Mouse (Mus musculus): ENCODE measurements around the gene Zfp445. TPM values are rescaled to one million over a fixed set of nuclear protein-coding genes. Genes with fewer than 3 reads are reported as not detected.
A peak's percentile ranks its signal among the peaks of the same experiment; 100 is the strongest.
"Not testable (repeated sequence)": the region's sequence is repeated elsewhere in the genome, so short reads cannot be mapped to it uniquely, and the experiment has no call there.

Gene Zfp445
- polyA plus RNA-seq, 1 experiment from 2014 or later, result 115 TPM

DNA sequence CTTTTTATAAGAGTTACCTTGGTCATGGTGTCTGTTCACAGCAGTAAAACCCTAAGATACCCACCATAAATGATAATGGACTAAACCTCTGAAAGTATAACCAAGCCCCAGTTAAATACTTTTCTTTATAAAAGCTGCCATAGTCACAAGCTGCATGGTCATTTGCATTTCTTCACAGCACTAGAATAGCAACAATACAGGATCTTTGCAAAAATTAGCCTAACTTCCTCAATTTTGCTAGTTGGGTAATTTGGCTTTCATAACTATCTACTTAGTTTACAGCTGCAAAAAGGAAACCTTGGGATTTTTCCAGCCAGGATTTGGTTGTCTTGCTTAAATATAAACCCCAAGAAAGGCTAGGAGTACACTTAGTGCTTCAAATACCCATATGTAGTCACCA lies 5.1 kb downstream of the Zfp445 start:
- H3K4me1 ChIP-seq, result peaks cover 16% of the 10 kb centered on the region
- H3K9ac ChIP-seq (replicated peaks), result no peak overlapping the region
- no peaks in the 10 kb centered on the region; the same call in 1 of the 2 replicates for H3K9me3 ChIP-seq
- no peak overlapping the region for H3K4me2 ChIP-seq (replicated peaks)
- ATAC-seq (replicated peaks), result no peak
- H3K36me3 ChIP-seq, result peaks cover 68% of the 10 kb centered on the region
- no peaks in the 10 kb centered on the region for H3K27me3 ChIP-seq
- H3K4me3 ChIP-seq, result no peak overlapping the region
- H3K27ac ChIP-seq (replicated peaks), result no peak overlapping the region

DNA sequence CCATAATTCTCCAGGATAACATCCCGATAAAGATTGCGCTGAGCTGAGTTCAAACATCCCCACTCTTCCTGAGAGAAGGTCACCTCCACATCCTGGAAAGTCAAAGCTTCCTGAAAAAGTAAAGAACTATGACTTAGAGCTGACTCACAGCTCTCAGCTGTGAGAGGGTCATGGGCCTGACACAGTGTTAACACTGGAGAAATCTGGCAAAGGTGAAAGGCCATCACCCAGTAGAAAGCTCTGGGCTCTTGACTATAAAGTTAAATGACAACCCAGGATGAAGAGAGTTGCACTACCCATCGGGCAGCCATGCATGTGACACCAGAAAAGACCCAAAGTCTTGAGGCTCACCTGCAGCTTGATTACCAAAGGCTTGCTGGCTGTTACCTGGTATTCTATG lies 9.1 kb downstream of the Zfp445 start:
- Histone ChIP-seq H3K4me2 (replicated peaks) (no peak overlapping the region), H3K36me3 (peaks cover 94% of the 10 kb centered on the region), H3K27ac (replicated peaks) (no peak overlapping the region), H3K4me1 (no peaks in the 10 kb centered on the region), H3K4me3 (no peak overlapping the region), H3K27me3 (no peaks in the 10 kb centered on the region), H3K9ac (replicated peaks) (no peak overlapping the region), H3K9me3 (no peaks in the 10 kb centered on the region; the same call in 1 of the 2 replicates)
- ATAC-seq (replicated peaks), result no peak
- 98% methylated on average over 3 of the region's 3 CpGs for WGBS

- no peak overlapping the region for H3K9ac ChIP-seq (replicated peaks)
- no peak overlapping the region for H3K4me3 ChIP-seq
- no peak for ATAC-seq (replicated peaks)
- no peaks in the 10 kb centered on the region; the same call in 1 of the 2 replicates for H3K9me3 ChIP-seq
- H3K36me3 ChIP-seq, result peaks cover 94% of the 10 kb centered on the region
- no peaks in the 10 kb centered on the region for H3K27me3 ChIP-seq
- no peak overlapping the region for H3K27ac ChIP-seq (replicated peaks)
- H3K4me2 ChIP-seq (replicated peaks), result no peak overlapping the region
- no peaks in the 10 kb centered on the region for H3K4me1 ChIP-seq
- WGBS, result 94% methylated on average over 4 of the region's 4 CpGs
These were observed 10.2 kb downstream of the Zfp445 start for GRCm38 (mm10) chr9:122855617-122856016.

GRCm38 (mm10) chr9:122855141-122855540 lies 10.7 kb downstream of the Zfp445 start:
- not testable (repeated sequence) for H3K4me1 ChIP-seq; ATAC-seq (replicated peaks); H3K4me3 ChIP-seq; H3K27me3 ChIP-seq; H3K9ac ChIP-seq (replicated peaks); H3K4me2 ChIP-seq (replicated peaks); H3K27ac ChIP-seq (replicated peaks); H3K9me3 ChIP-seq
- WGBS, result 96% methylated on average over 2 of the region's 7 CpGs
- H3K36me3 ChIP-seq, result peaks cover 94% of the 10 kb centered on the region

DNA sequence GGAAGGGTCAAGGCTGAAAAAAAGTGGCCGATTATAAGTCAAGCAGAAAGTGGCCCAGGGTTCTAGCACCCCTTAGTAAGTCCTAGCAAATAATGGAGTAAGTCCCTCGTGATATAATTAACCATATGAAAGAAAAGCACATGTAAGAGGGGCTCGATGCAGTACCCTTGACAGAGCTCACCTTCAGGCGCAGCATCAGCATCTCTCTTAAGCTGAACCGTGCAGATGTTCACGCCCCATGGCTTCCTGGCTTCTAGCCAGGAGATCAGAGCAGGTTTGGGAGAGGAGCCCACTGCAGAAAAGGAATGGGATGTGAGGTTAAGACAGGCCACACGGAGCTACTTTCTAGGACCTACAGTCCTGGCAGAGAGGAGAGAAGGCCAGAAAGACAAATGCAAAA lies 11.3 kb downstream of the Zfp445 start:
- no peak overlapping the region for H3K27ac ChIP-seq (replicated peaks)
- H3K4me2 ChIP-seq (replicated peaks), result no peak overlapping the region
- WGBS, result 89% methylated on average over 7 of the region's 7 CpGs
- no peak overlapping the region for H3K4me3 ChIP-seq
- H3K9me3 ChIP-seq, result no peaks in the 10 kb centered on the region; the same call in 1 of the 2 replicates
- H3K4me1 ChIP-seq, result no peaks in the 10 kb centered on the region
- no peak for ATAC-seq (replicated peaks)
- peaks cover 94% of the 10 kb centered on the region for H3K36me3 ChIP-seq
- no peak overlapping the region for H3K9ac ChIP-seq (replicated peaks)
- H3K27me3 ChIP-seq, result no peaks in the 10 kb centered on the region

DNA sequence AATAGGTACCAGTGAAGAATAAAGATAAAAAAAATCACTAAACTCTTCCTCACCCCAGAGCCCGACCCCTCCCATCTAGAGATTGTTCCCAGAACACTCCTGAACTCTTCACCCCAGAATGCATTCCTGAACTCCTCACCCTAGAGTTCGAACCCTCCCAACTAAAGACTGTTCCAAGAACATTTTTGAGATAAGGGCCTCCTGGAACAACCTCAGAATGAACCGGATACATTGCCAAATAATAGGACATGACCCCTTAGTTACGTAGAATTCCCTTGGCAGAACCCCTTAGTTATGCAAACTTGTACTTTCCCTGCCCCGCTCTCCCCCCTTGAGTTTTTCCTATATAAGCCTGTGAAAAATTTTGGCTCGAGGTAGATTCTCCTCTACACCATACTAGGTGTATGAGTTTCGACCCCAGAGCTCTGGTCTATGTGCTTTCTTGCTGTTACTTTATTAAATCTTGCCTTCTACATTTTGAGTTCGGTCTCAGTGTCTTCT lies 17.9 kb downstream of the Zfp445 start:
- ATAC-seq (replicated peaks); H3K4me3 ChIP-seq; H3K9me3 ChIP-seq; H3K27me3 ChIP-seq; H3K4me2 ChIP-seq (replicated peaks); H3K9ac ChIP-seq (replicated peaks); H3K27ac ChIP-seq (replicated peaks): not testable (repeated sequence)
- 94% methylated on average over 8 of the region's 8 CpGs for WGBS
- Histone ChIP-seq H3K36me3 (peaks cover 46% of the 10 kb centered on the region), H3K4me1 (peaks cover 11% of the 10 kb centered on the region; the same call in 1 of the 2 replicates)

DNA sequence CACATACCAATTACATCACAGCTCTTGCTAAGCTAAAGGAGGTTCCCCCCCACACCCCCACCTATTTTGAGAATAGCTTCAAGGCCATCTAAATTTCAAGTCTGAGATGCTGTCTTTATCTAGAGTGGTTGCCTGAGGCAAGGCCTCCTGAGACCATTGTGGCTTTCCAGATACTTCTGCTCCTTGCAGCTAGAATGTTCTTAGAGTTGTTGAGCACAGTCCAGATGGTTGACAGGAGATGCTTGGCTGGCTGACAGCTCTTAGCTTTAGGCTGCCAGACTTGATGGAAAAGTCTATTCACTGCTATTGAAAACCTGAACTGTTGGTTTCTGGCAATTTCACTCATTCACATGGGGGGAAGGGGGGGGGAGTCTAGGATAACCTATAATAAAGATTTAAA lies 19.6 kb downstream of the Zfp445 start:
- ATAC-seq (replicated peaks), result peak; percentile 69
- H3K27ac ChIP-seq (replicated peaks), result peak overlapping the region; percentile 34; the same call in 1 of the 2 replicates

DNA sequence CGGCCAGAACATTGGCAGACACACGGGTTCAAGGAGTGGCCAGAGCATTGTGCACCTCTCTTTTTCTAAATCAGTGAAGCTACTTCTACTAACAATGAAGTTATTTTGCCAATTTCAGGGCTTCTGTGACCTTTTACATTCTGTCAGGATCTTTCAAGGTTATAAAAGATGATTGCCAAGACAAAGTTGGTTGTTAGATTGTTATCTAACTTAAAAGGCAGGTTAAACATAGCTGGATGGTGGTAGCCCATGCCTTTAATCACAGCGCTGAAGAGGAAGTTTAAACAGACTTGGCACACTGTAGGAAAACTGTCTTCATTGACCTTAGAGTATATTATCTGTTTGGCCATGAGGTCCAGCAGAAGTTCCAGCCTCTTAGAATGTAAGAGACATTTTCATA lies 20.2 kb downstream of the Zfp445 start:
- Histone ChIP-seq H3K36me3 (peaks cover 24% of the 10 kb centered on the region), H3K27me3 (no peaks in the 10 kb centered on the region), H3K4me2 (replicated peaks) (no peak overlapping the region), H3K4me3 (no peak overlapping the region), H3K27ac (replicated peaks) (peak overlapping the region; percentile 34; the same call in 1 of the 2 replicates), H3K9ac (replicated peaks) (no peak overlapping the region), H3K4me1 (peaks cover 11% of the 10 kb centered on the region; the same call in 1 of the 2 replicates), H3K9me3 (0 out of 2 replicates have a peak, but pooled peaks cover 2% of the 10 kb centered on the region)
- no peak for ATAC-seq (replicated peaks)
- WGBS, result 80% methylated on average over 3 of the region's 3 CpGs

More for the DNA sequence above, 19.6 kb downstream of the Zfp445 start:
- H3K4me3 ChIP-seq, result no peak overlapping the region
- 0 out of 2 replicates have a peak, but pooled peaks cover 2% of the 10 kb centered on the region for H3K9me3 ChIP-seq
- H3K4me2 ChIP-seq (replicated peaks), result no peak overlapping the region
- H3K4me1 ChIP-seq, result peaks cover 11% of the 10 kb centered on the region; the same call in 1 of the 2 replicates
- no peak overlapping the region for H3K9ac ChIP-seq (replicated peaks)
- peaks cover 29% of the 10 kb centered on the region for H3K36me3 ChIP-seq
- no peaks in the 10 kb centered on the region for H3K27me3 ChIP-seq

- no peak within 1 kb of the TSS for H3K27ac ChIP-seq (replicated peaks)
- H3K4me3 ChIP-seq, result no peak within 1 kb of the TSS
- ATAC-seq (replicated peaks), result no peak
- 81% methylated on average over 3 of the region's 3 CpGs for WGBS
- H3K9ac ChIP-seq (replicated peaks), result no peak within 1 kb of the TSS
- H3K9me3 ChIP-seq, result 0 out of 2 replicates have a peak, but pooled peaks cover 2% of the 10 kb centered on the region
- H3K27me3 ChIP-seq, result no peaks in the 10 kb centered on the region
- peaks cover 6% of the 10 kb centered on the region for H3K36me3 ChIP-seq
- H3K4me1 ChIP-seq, result peaks cover 11% of the 10 kb centered on the region; the same call in 1 of the 2 replicates
- no peak within 1 kb of the TSS for H3K4me2 ChIP-seq (replicated peaks)
These were observed 22.0 kb downstream of the Zfp445 start, which contains the start of gene Gm35549 for GRCm38 (mm10) chr9:122843760-122844159. TSS of gene Gm35549 (minus strand) at chr9:122844035.

GRCm38 (mm10) chr9:122837680-122838079 lies 28.1 kb downstream of the Zfp445 start:
- no peak overlapping the region for H3K27ac ChIP-seq (replicated peaks)
- H3K9me3 ChIP-seq, result no peaks in the 10 kb centered on the region
- no peak for ATAC-seq (replicated peaks)
- peaks cover 18% of the 10 kb centered on the region for H3K4me1 ChIP-seq
- H3K36me3 ChIP-seq, result peaks cover 4% of the 10 kb centered on the region
- H3K27me3 ChIP-seq, result no peaks in the 10 kb centered on the region
- H3K4me3 ChIP-seq, result no peak overlapping the region
- H3K4me2 ChIP-seq (replicated peaks), result no peak overlapping the region
- no peak overlapping the region for H3K9ac ChIP-seq (replicated peaks)
- WGBS, result 27% methylated on average over 16 of the region's 16 CpGs

DNA sequence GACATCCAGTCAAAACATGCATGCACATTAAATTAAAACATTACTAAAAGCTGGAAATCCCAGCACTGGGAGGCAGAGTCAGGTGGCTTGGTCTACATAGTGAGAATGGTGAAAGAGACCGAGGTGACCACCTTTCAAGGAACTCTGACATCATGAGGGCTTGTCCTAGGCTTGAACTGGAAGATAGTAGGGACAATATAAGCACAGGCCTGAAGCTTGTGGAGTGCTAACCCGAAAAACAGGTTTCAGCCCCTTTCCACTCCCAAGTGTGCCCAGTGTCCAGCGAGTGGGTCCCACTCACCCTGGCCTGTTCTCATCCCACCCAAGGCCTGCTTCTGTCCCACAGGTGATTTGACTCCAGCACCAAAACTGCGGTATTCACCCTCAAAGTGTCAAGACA lies 28.6 kb downstream of the Zfp445 start:
- no peak overlapping the region for H3K9ac ChIP-seq (replicated peaks)
- H3K9me3 ChIP-seq, result no peaks in the 10 kb centered on the region
- 77% methylated on average over 4 of the region's 4 CpGs for WGBS
- peak overlapping the region; percentile 57 for H3K27ac ChIP-seq (replicated peaks)
- ATAC-seq (replicated peaks), result peak; percentile 51; the same call in 1 of the 2 replicates
- H3K4me2 ChIP-seq (replicated peaks), result no peak overlapping the region
- H3K4me1 ChIP-seq, result peaks cover 18% of the 10 kb centered on the region
- peaks cover 4% of the 10 kb centered on the region for H3K36me3 ChIP-seq
- no peak overlapping the region for H3K4me3 ChIP-seq
- H3K27me3 ChIP-seq, result no peaks in the 10 kb centered on the region

DNA sequence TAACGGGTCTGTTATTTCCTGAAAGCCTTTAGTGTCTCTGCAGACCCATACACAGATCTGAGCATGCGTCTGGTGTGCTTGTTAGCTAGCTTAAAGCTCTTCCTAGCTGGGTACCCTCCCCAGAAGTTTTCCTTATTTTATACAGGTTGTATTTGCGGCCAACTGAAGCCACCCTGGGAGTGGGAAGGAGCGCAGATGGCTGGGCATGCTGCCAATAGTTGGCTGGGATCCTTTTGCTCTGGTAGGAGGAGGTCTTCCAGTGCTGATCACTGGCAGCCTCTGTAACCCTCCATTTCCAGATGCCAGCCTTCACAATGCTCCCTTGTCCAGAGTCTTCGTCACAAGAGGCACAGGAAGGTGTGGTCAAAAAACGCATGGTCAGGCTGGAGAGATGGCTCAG lies 29.0 kb downstream of the Zfp445 start:
- Histone ChIP-seq H3K9me3 (no peaks in the 10 kb centered on the region), H3K9ac (replicated peaks) (no peak overlapping the region), H3K4me1 (peaks cover 18% of the 10 kb centered on the region), H3K27ac (replicated peaks) (peak overlapping the region; percentile 57), H3K4me3 (no peak overlapping the region), H3K4me2 (replicated peaks) (no peak overlapping the region), H3K36me3 (peaks cover 4% of the 10 kb centered on the region), H3K27me3 (no peaks in the 10 kb centered on the region)
- peak; percentile 92 for ATAC-seq (replicated peaks)
- 18% methylated on average over 6 of the region's 6 CpGs for WGBS

GRCm38 (mm10) chr9:122836126-122836525 lies 29.7 kb downstream of the Zfp445 start:
- no peak overlapping the region for H3K9ac ChIP-seq (replicated peaks)
- 49% methylated on average over 9 of the region's 9 CpGs for WGBS
- peaks cover 18% of the 10 kb centered on the region for H3K4me1 ChIP-seq
- ATAC-seq (replicated peaks), result 0 out of 2 replicates have a peak, but pooled peaks have one; percentile 10
- H3K9me3 ChIP-seq, result no peaks in the 10 kb centered on the region
- H3K27ac ChIP-seq (replicated peaks), result peak overlapping the region; percentile 57
- no peak overlapping the region for H3K4me2 ChIP-seq (replicated peaks)
- no peak overlapping the region for H3K4me3 ChIP-seq
- H3K27me3 ChIP-seq, result no peaks in the 10 kb centered on the region
- peaks cover 4% of the 10 kb centered on the region for H3K36me3 ChIP-seq

Data from forebrain, embryonic 15.5 days (tissue).